ENCODE assay signal across 29 mouse cellular contexts in genomic region chr1:179843981-179844380, GRCm38 (mm10). TPM values are rescaled to one million over a fixed set of nuclear protein-coding genes. Genes with fewer than 3 reads are reported as not detected.
DNase-seq lines count a peak whose midpoint lies in the region; ATAC-seq and TF ChIP-seq lines count a peak whose summit lies in the region.
"Had no signal": no experiment of that assay in that cellular context is flagged by ENCODE, and none has a peak within 500 bp of the region (broad histone marks: within the 10 kb centered on the region; RNA-seq: fewer than 3 reads in every experiment).

No protein-coding gene starts in this region.

- no peak overlapping the region for H3K9ac ChIP-seq in embryonic facial prominence, embryonic 14.5 days (ENCODE audit: low read depth, low read length)
- no peak overlapping the region for H3K9ac ChIP-seq in heart, postnatal 0 days (replicated peaks; ENCODE audit: low read depth, low read length)
- no peak overlapping the region for H3K9ac ChIP-seq in kidney, postnatal 0 days (ENCODE audit: low read depth, low read length)
- H3K9ac ChIP-seq: hindbrain, embryonic 14.5 days; limb, embryonic 12.5 days; liver, embryonic 15.5 days; lung, embryonic 15.5 days; midbrain, embryonic 15.5 days; stomach, embryonic 15.5 days had no signal

- H3K27ac ChIP-seq in embryonic facial prominence, embryonic 14.5 days (replicated peaks; ENCODE audit: low read depth, low read length): no peak overlapping the region
- H3K27ac ChIP-seq in embryonic facial prominence, embryonic 10.5 days (replicated peaks): no peak overlapping the region
- no peak overlapping the region for H3K27ac ChIP-seq in heart, postnatal 0 days (ENCODE audit: low read depth)
- H3K27ac ChIP-seq in kidney, postnatal 0 days: no peak overlapping the region
- H3K27ac ChIP-seq: hindbrain, embryonic 14.5 days; limb, embryonic 12.5 days; liver, embryonic 15.5 days; lung, embryonic 15.5 days; macrophage; midbrain, embryonic 15.5 days; stomach, embryonic 15.5 days had no signal

- no peak for ATAC-seq in embryonic facial prominence, embryonic 14.5 days (ENCODE audit: low read depth)
- ATAC-seq in heart, postnatal 0 days (ENCODE audit: insufficient read depth, low read depth): no peak
- no peak for ATAC-seq in kidney, postnatal 0 days (replicated peaks; ENCODE audit: low FRiP score, low read depth)
- ATAC-seq: intestine, postnatal 0 days; midbrain, embryonic 15.5 days had no signal

- H3K9me3 ChIP-seq in embryonic facial prominence, embryonic 14.5 days (ENCODE audit: control insufficient read depth, low read length): no peaks in the 10 kb centered on the region
- no peaks in the 10 kb centered on the region for H3K9me3 ChIP-seq in embryonic facial prominence, embryonic 10.5 days
- no peaks in the 10 kb centered on the region for H3K9me3 ChIP-seq in heart, postnatal 0 days (replicated peaks; ENCODE audit: control insufficient read depth, low read length)
- H3K9me3 ChIP-seq in kidney, postnatal 0 days (replicated peaks; ENCODE audit: low read length): no peaks in the 10 kb centered on the region
- H3K9me3 ChIP-seq: G1E; limb, embryonic 12.5 days; liver, embryonic 15.5 days; lung, embryonic 15.5 days; midbrain, embryonic 15.5 days; stomach, embryonic 15.5 days had no signal

- H3K4me3 ChIP-seq in embryonic facial prominence, embryonic 14.5 days (ENCODE audit: low read depth, low read length): no peak overlapping the region
- H3K4me3 ChIP-seq in embryonic facial prominence, embryonic 10.5 days: no peak overlapping the region
- no peak overlapping the region for H3K4me3 ChIP-seq in heart, postnatal 0 days (ENCODE audit: low read depth, low read length)
- no peak overlapping the region for H3K4me3 ChIP-seq in kidney, postnatal 0 days (replicated peaks; ENCODE audit: low read depth, low read length)
- H3K4me3 ChIP-seq: limb, embryonic 12.5 days; liver, embryonic 15.5 days; lung, embryonic 15.5 days; midbrain, embryonic 15.5 days; stomach, embryonic 15.5 days had no signal

- no peak for TF ChIP-seq EP300 in heart, postnatal 0 days (IDR thresholded peaks at IDR 0.05; ENCODE audit: low read depth)

- H3K4me1 ChIP-seq in embryonic facial prominence, embryonic 14.5 days (ENCODE audit: control insufficient read depth, insufficient read depth, low read length): peaks cover 5% of the 10 kb centered on the region; the same call in 1 of the 2 replicates
- peaks cover 9% of the 10 kb centered on the region for H3K4me1 ChIP-seq in embryonic facial prominence, embryonic 10.5 days
- peaks cover 14% of the 10 kb centered on the region; the same call in 1 of the 2 replicates for H3K4me1 ChIP-seq in heart, postnatal 0 days (ENCODE audit: control insufficient read depth, insufficient read depth)
- peaks cover 2% of the 10 kb centered on the region; the same call in 1 of the 2 replicates for H3K4me1 ChIP-seq in kidney, postnatal 0 days (replicated peaks; ENCODE audit: insufficient read depth, low read length)
- H3K4me1 ChIP-seq: midbrain, embryonic 15.5 days; stomach, embryonic 15.5 days had no signal

- peak; percentile 54 for DNase-seq in embryonic facial prominence, embryonic 14.5 days (ENCODE audit: low spot score)
- no peak for DNase-seq in embryonic facial prominence, embryonic 10.5 days (ENCODE audit: low spot score)
- peak; percentile 22 for DNase-seq in heart, postnatal 0 days (ENCODE audit: low spot score)
- DNase-seq in heart, adult 9 months (ENCODE audit: low spot score in 2 of 2): no peak
- DNase-seq in kidney, postnatal 0 days (ENCODE audit: low spot score): peak; percentile 58
- DNase-seq in kidney, adult 9 months: no peak
- DNase-seq in mesoderm, embryonic 11.5 days (ENCODE audit: low read depth, low spot score): peak; percentile 17
- DNase-seq: adrenal gland, adult 8-10 months; cerebellum, adult 8-10 months; cerebellum, postnatal 25 days; gastrocnemius, postnatal 14 days; kidney, postnatal 14 days; layer of hippocampus, adult 9-11 months; right cerebral cortex, postnatal 25 days; thymus, postnatal 14 days had no signal

- 42% methylated on average over 3 of the region's 3 CpGs for WGBS in embryonic facial prominence, embryonic 14.5 days
- 62% methylated on average over 3 of the region's 3 CpGs for WGBS in embryonic facial prominence, embryonic 10.5 days
- WGBS in heart, postnatal 0 days: 8% methylated on average over 3 of the region's 3 CpGs
- WGBS in kidney, postnatal 0 days: 7% methylated on average over 3 of the region's 3 CpGs

- no peak overlapping the region for H3K4me2 ChIP-seq in embryonic facial prominence, embryonic 14.5 days (ENCODE audit: low read depth, low read length)
- no peak overlapping the region for H3K4me2 ChIP-seq in heart, postnatal 0 days (ENCODE audit: low read depth, low read length)
- no peak overlapping the region for H3K4me2 ChIP-seq in kidney, postnatal 0 days (ENCODE audit: low read length)
- H3K4me2 ChIP-seq: hindbrain, embryonic 14.5 days; limb, embryonic 12.5 days; liver, embryonic 15.5 days; lung, embryonic 15.5 days; midbrain, embryonic 15.5 days; stomach, embryonic 15.5 days had no signal

- H3K27me3 ChIP-seq in embryonic facial prominence, embryonic 14.5 days (replicated peaks; ENCODE audit: control insufficient read depth, insufficient read depth, low read length): no peaks in the 10 kb centered on the region
- H3K27me3 ChIP-seq in embryonic facial prominence, embryonic 10.5 days (replicated peaks; ENCODE audit: low read depth, poor library complexity, severe bottlenecking): 0 out of 2 replicates have a peak, but pooled peaks cover 3% of the 10 kb centered on the region
- no peaks in the 10 kb centered on the region for H3K27me3 ChIP-seq in heart, postnatal 0 days (ENCODE audit: control insufficient read depth, insufficient read depth, low read length)
- H3K27me3 ChIP-seq in kidney, postnatal 0 days (ENCODE audit: insufficient read depth, low read length): no peaks in the 10 kb centered on the region
- H3K27me3 ChIP-seq: limb, embryonic 12.5 days; liver, embryonic 15.5 days; lung, embryonic 15.5 days; midbrain, embryonic 15.5 days; stomach, embryonic 15.5 days had no signal

- TF ChIP-seq CTCF in heart, postnatal 0 days (IDR thresholded peaks at IDR 0.05; ENCODE audit: low read depth): no peak
- TF ChIP-seq CTCF in kidney, postnatal 0 days (IDR thresholded peaks at IDR 0.05; ENCODE audit: low read depth): no peak

- no peaks in the 10 kb centered on the region for H3K36me3 ChIP-seq in embryonic facial prominence, embryonic 14.5 days (ENCODE audit: control insufficient read depth, insufficient read depth, low read length)
- no peaks in the 10 kb centered on the region for H3K36me3 ChIP-seq in embryonic facial prominence, embryonic 10.5 days (replicated peaks)
- no peaks in the 10 kb centered on the region for H3K36me3 ChIP-seq in heart, postnatal 0 days (replicated peaks; ENCODE audit: control insufficient read depth, insufficient read depth, low read length)
- H3K36me3 ChIP-seq in kidney, postnatal 0 days (ENCODE audit: insufficient read depth, low read length): no peaks in the 10 kb centered on the region
- H3K36me3 ChIP-seq: G1E; limb, embryonic 12.5 days; liver, embryonic 15.5 days; lung, embryonic 15.5 days; midbrain, embryonic 15.5 days; stomach, embryonic 15.5 days had no signal

RNA-seq across cellular contexts. Expression of gene Ahctf1, which starts 40.5 kb away (rescaled TPM):
- polyA plus RNA-seq in embryonic facial prominence, embryonic 14.5 days (2014; fragmentation: Nextera tagmentation; extraction: Ambion mirVana): 27.3 and 27.9 TPM in 2 replicates
- 30.8 and 35.3 TPM in 2 replicates for polyA plus RNA-seq in embryonic facial prominence, embryonic 10.5 days (2016; fragmentation: Nextera tagmentation; extraction: Ambion mirVana)
- 18.7 and 20.9 TPM in 2 replicates for total RNA-seq in heart, postnatal 0 days (2014; rRNA removed; ENCODE audit: low replicate concordance)
- 8.0 and 8.2 TPM in 2 replicates for polyA plus RNA-seq in heart, postnatal 0 days (2015; fragmentation: Nextera tagmentation; extraction: Ambion mirVana)
- 12.3 and 15.1 TPM in 2 replicates for polyA plus RNA-seq in kidney, postnatal 0 days (2015; fragmentation: Nextera tagmentation; extraction: Ambion mirVana)

RNA-seq across cellular contexts. Expression of gene Gm10518, which starts 40.8 kb away (rescaled TPM):
- polyA plus RNA-seq in embryonic facial prominence, embryonic 14.5 days (2014; fragmentation: Nextera tagmentation; extraction: Ambion mirVana): not detected in 2 replicates
- 0.14 and 0.17 TPM in 2 replicates for polyA plus RNA-seq in embryonic facial prominence, embryonic 10.5 days (2016; fragmentation: Nextera tagmentation; extraction: Ambion mirVana)
- total RNA-seq in heart, postnatal 0 days (2014; rRNA removed; ENCODE audit: low replicate concordance): not detected in 2 replicates
- polyA plus RNA-seq in heart, postnatal 0 days (2015; fragmentation: Nextera tagmentation; extraction: Ambion mirVana): 0.14 TPM in 1 of 2 replicates, not detected in the other
- not detected in 2 replicates for polyA plus RNA-seq in kidney, postnatal 0 days (2015; fragmentation: Nextera tagmentation; extraction: Ambion mirVana)
- total RNA-seq: adrenal gland, adult 8-10 months; gastrocnemius, postnatal 14 days; granulocyte monocyte progenitor cell, adult 5-6 weeks; left cerebral cortex, postnatal 25 days; liver, adult 2 months had no signal
- polyA plus RNA-seq: forebrain, embryonic 14.5 days; G1E; hindbrain, embryonic 14.5 days; intestine, postnatal 0 days; liver, adult 2 months; lung, embryonic 15.5 days; macrophage; urinary bladder, adult 2 months had no signal

Comparison
In these comparisons a context has a peak if more than half of its experiments do, and no peak if none do; other contexts are left out.
1. DNase-seq: peak in embryonic facial prominence, embryonic 14.5 days (single experiment), heart, postnatal 0 days (single experiment), kidney, postnatal 0 days (single experiment) and mesoderm, embryonic 11.5 days (single experiment); none in embryonic facial prominence, embryonic 10.5 days (single experiment), heart, adult 9 months (0 of 2) and kidney, adult 9 months (single experiment).